Mouse (Mus musculus) CH12.LX (cell line): ENCODE measurements around the gene Trim40. TPM values are rescaled to one million over a fixed set of nuclear protein-coding genes. Genes with fewer than 3 reads are reported as not detected.

Source experiments
- DNase-seq: peaks from one replicate; pipeline ENCODE4 v3.0.0-alpha.2; 2013; ENCODE audit errors: extremely low read depth
- H3K27ac ChIP-seq: 2 replicates; pipeline ENCODE4 v1.5.1; 2012; ENCODE audit warnings: low read depth, mild to moderate bottlenecking, control low read depth, moderate library complexity; ENCODE audit not compliant: insufficient read depth
- H3K27me3 ChIP-seq: replicated peaks from 2 replicates; pipeline ENCODE3; 2012; ENCODE audit warnings: inconsistent platforms
- H3K36me3 ChIP-seq, 2 experiments: replicated peaks in 1 of 2; 2 replicates each; pipeline versions ENCODE3 to v1.6.1; 2012; ENCODE audit warnings: inconsistent platforms in 1 of 2, low read length in 1 of 2, mild to moderate bottlenecking in 1 of 2, mixed read lengths in 1 of 2, moderate library complexity in 1 of 2; ENCODE audit not compliant: control insufficient read depth in 1 of 2, insufficient read depth in 1 of 2
- H3K4me1 ChIP-seq, 2 experiments: 2 replicates each; pipeline ENCODE4 v1.6.1; 2012; ENCODE audit warnings: inconsistent platforms in 1 of 2, moderate library complexity in 1 of 2; ENCODE audit not compliant: insufficient read depth in 2 of 2, control insufficient read depth in 1 of 2
- H3K4me2 ChIP-seq: 2 replicates; pipeline ENCODE4 v1.6.1; 2012; ENCODE audit warnings: low read depth, mild to moderate bottlenecking, control low read depth; ENCODE audit not compliant: poor library complexity, insufficient read depth, severe bottlenecking
- H3K4me3 ChIP-seq, 3 experiments: fragments of 150-350 bp in 1 of 3; sonication (generic) in 1 of 3; replicated peaks in 1 of 3; 2 replicates each; pipeline versions ENCODE3 to v1.5.1; 2011 to 2012; ENCODE audit warnings: low read depth in 2 of 3, low read length in 2 of 3, mild to moderate bottlenecking in 2 of 3, moderate library complexity in 2 of 3, control low read depth in 1 of 3, improper control_type of control experiment in 1 of 3, inconsistent platforms in 1 of 3, mixed read lengths in 1 of 3; ENCODE audit not compliant: poor library complexity in 1 of 3
- H3K79me2 ChIP-seq: replicated peaks from 2 replicates; pipeline ENCODE4 v1.6.1; 2012; ENCODE audit warnings: mild to moderate bottlenecking, moderate library complexity; ENCODE audit not compliant: control insufficient read depth, poor library complexity, insufficient read depth, severe bottlenecking; ENCODE audit errors: extremely low read depth
- H3K9ac ChIP-seq: 2 replicates; pipeline ENCODE4 v1.6.1; 2012; ENCODE audit warnings: low read depth, mild to moderate bottlenecking, control low read depth, moderate library complexity; ENCODE audit not compliant: insufficient read depth
- H3K9me3 ChIP-seq: replicated peaks from 2 replicates; pipeline ENCODE3; 2012; ENCODE audit warnings: low read length, inconsistent platforms, mixed read lengths
- E2F4 ChIP-seq: IDR thresholded peaks from 2 replicates; pipeline ENCODE4 v1.6.1; 2011; ENCODE audit warnings: low read depth, low read length, improper control_type of control experiment; ENCODE audit not compliant: insufficient replicate concordance
- EP300 ChIP-seq: IDR thresholded peaks from 2 replicates; pipeline ENCODE4 v1.6.1; 2011; ENCODE audit warnings: low read length, improper control_type of control experiment
- GABPA ChIP-seq: IDR thresholded peaks from 2 replicates; pipeline ENCODE4 v1.6.1; 2012; ENCODE audit warnings: low read depth, low read length, improper control_type of control experiment, inconsistent platforms; ENCODE audit not compliant: insufficient replicate concordance
- IRF4 ChIP-seq: IDR thresholded peaks from 2 replicates; pipeline ENCODE4 v1.6.1; 2014; ENCODE audit warnings: low read depth, mild to moderate bottlenecking, inconsistent platforms, low read length, improper control_type of control experiment
- JUND ChIP-seq: conservative IDR thresholded peaks from 2 replicates; pipeline ENCODE4 v1.6.1; 2011; ENCODE audit warnings: low read depth, low read length, improper control_type of control experiment
- KAT2A ChIP-seq: IDR thresholded peaks from 2 replicates; pipeline ENCODE4 v1.6.1; 2012; ENCODE audit warnings: low read length, improper control_type of control experiment, inconsistent platforms; ENCODE audit not compliant: insufficient replicate concordance
- MAFK ChIP-seq: IDR thresholded peaks from 2 replicates; pipeline ENCODE4 v1.6.1; 2011; ENCODE audit warnings: low read length, improper control_type of control experiment; ENCODE audit not compliant: insufficient replicate concordance
- MAX ChIP-seq: IDR thresholded peaks from 2 replicates; pipeline ENCODE4 v1.6.1; 2011; ENCODE audit warnings: low read length, improper control_type of control experiment
- MAZ ChIP-seq: IDR thresholded peaks from 2 replicates; pipeline ENCODE4 v1.6.1; 2012; ENCODE audit warnings: low read depth, mild to moderate bottlenecking, inconsistent platforms, low read length, improper control_type of control experiment, moderate library complexity
- MXI1 ChIP-seq: IDR thresholded peaks from 2 replicates; pipeline ENCODE4 v1.6.1; 2011; ENCODE audit warnings: mild to moderate bottlenecking, low read depth, low read length, improper control_type of control experiment
- MYC ChIP-seq: IDR thresholded peaks from 2 replicates; pipeline ENCODE4 v1.6.1; 2011; ENCODE audit warnings: low read depth, mild to moderate bottlenecking, improper control_type of control experiment, low read length
- NELFE ChIP-seq: IDR thresholded peaks from 2 replicates; pipeline ENCODE4 v1.6.1; 2011; ENCODE audit warnings: low read depth, low read length, improper control_type of control experiment
- POLR2A ChIP-seq: IDR thresholded peaks from 2 replicates; pipeline ENCODE4 v1.6.1; 2011; ENCODE audit warnings: low read depth, mild to moderate bottlenecking, improper control_type of control experiment, low read length
- POLR2AphosphoS2 ChIP-seq: IDR thresholded peaks from 2 replicates; pipeline ENCODE4 v1.6.1; 2011; ENCODE audit warnings: low read depth, low read length, improper control_type of control experiment
- RCOR1 ChIP-seq: conservative IDR thresholded peaks from 2 replicates; pipeline ENCODE4 v1.6.1; 2012; ENCODE audit warnings: low read depth, mild to moderate bottlenecking, inconsistent platforms, low read length, improper control_type of control experiment
- SIN3A ChIP-seq: IDR thresholded peaks from 2 replicates; pipeline ENCODE4 v1.6.1; 2012; ENCODE audit warnings: low read length, improper control_type of control experiment, inconsistent platforms
- SMC3 ChIP-seq: IDR thresholded peaks from 2 replicates; pipeline ENCODE4 v1.6.1; 2011; ENCODE audit warnings: low read depth, low read length, improper control_type of control experiment
- TCF12 ChIP-seq: IDR thresholded peaks from 2 replicates; pipeline ENCODE4 v1.6.1; 2014; ENCODE audit warnings: low read depth, mild to moderate bottlenecking, inconsistent platforms, low read length, improper control_type of control experiment
- UBTF ChIP-seq: IDR thresholded peaks from 2 replicates; pipeline ENCODE4 v1.6.1; 2012; ENCODE audit warnings: low read depth, mild to moderate bottlenecking, inconsistent platforms, low read length, improper control_type of control experiment, moderate library complexity
- ZC3H11A ChIP-seq: IDR thresholded peaks from 2 replicates; pipeline ENCODE4 v1.6.1; 2012; ENCODE audit warnings: low read depth, mild to moderate bottlenecking, inconsistent platforms, low read length, improper control_type of control experiment
- dilution Hi-C: fragments of 300-500 bp; cut with MboI; formaldehyde crosslinking; loops from 2 replicates; pipeline ENCODE4 v1.14.3; 2020; ENCODE audit warnings: low sequenced_read_pairs; ENCODE audit not compliant: extremely low pct_unique_long_range_greater_than_20kb, extremely low pct_ligation_motif_present
- in situ Hi-C: fragments of 300-500 bp; cut with MboI; formaldehyde crosslinking; loops from 3 replicates; pipeline ENCODE4 v1.14.3; 2019; ENCODE audit warnings: low sequenced_read_pairs, low pct_ligation_motif_present, low pct_unique_long_range_greater_than_20kb, mixed read lengths
- polyA plus RNA-seq: library from polyadenylated mRNA; unstranded; fragments of >175 nt; gene quantifications from 2 replicates; pipeline ENCODE4 v1.2.1, GENCODE M21; 2012; ENCODE audit warnings: low read depth; ENCODE audit not compliant: insufficient read length
- total RNA-seq, 2 experiments: library from RNA; depleted of rRNA; stranded (reverse); fragments of 300-350 nt in 1 of 2; fragments of >200 nt in 1 of 2; gene quantifications; 2 replicates each; pipeline ENCODE4 v1.2.3; 2012 to 2014

Gene Trim40
- total and polyA plus RNA-seq, 3 experiments: 0.14 TPM; not detected in 2

GRCm38 (mm10) chr17:36900691-36901090 is 10.8 kb upstream of the Trim40 start:
- Histone ChIP-seq H3K9me3 (no peaks in the 10 kb centered on the region), H3K27me3 (no peaks in the 10 kb centered on the region), H3K36me3 (no peaks in the 10 kb centered on the region), H3K79me2 (no peaks in the 10 kb centered on the region), H3K9ac (no peak overlapping the region), H3K27ac (no peak overlapping the region), H3K4me3 (no peak overlapping the region), H3K4me1 (no peaks in the 10 kb centered on the region), H3K4me2 (no peak overlapping the region)
- dilution Hi-C loops: no loop called here
- in situ Hi-C loops: no loop called here
- no peak for DNase-seq
- no peak for TF ChIP-seq MXI1
- TF ChIP-seq POLR2A: no peak
- no peak for TF ChIP-seq MAFK
- no peak for TF ChIP-seq MAZ
- TF ChIP-seq MAX: no peak
- no peak for TF ChIP-seq MYC
- TF ChIP-seq TCF12: no peak
- TF ChIP-seq E2F4: no peak
- no peak for TF ChIP-seq EP300
- TF ChIP-seq GABPA: no peak
- TF ChIP-seq KAT2A: no peak

- Histone ChIP-seq H3K36me3 (no peaks in the 10 kb centered on the region), H3K4me3 (no peak overlapping the region), H3K4me2 (no peak overlapping the region), H3K27ac (no peak overlapping the region), H3K9ac (no peak overlapping the region), H3K9me3 (no peaks in the 10 kb centered on the region), H3K79me2 (no peaks in the 10 kb centered on the region), H3K4me1 (no peaks in the 10 kb centered on the region), H3K27me3 (no peaks in the 10 kb centered on the region)
- in situ Hi-C loops: no loop called here
- dilution Hi-C loops: no loop called here
- no peak for DNase-seq
- TF ChIP-seq UBTF (no peak), SIN3A (no peak), SMC3 (no peak), RCOR1 (no peak), MAFK (no peak), MYC (no peak)
Measured at GRCm38 (mm10) chr17:36900001-36900400, 10.1 kb upstream of the Trim40 start.

- in situ Hi-C loops: loop anchor here (10.0 kb wide), 1 partner anchor 165 kb away; no protein-coding TSS in a partner anchor
- no peak overlapping the region for H3K27ac ChIP-seq
- dilution Hi-C loops: no loop called here
Measured at GRCm38 (mm10) chr17:36899376-36899775, 9.5 kb upstream of the Trim40 start.

More at GRCm38 (mm10) chr17:36899376-36899775, 9.5 kb upstream of the Trim40 start:
- Histone ChIP-seq H3K4me2 (no peak overlapping the region), H3K4me3 (no peak overlapping the region), H3K27me3 (no peaks in the 10 kb centered on the region), H3K79me2 (no peaks in the 10 kb centered on the region), H3K9ac (no peak overlapping the region), H3K4me1 (no peaks in the 10 kb centered on the region), H3K9me3 (no peaks in the 10 kb centered on the region), H3K36me3 (no peaks in the 10 kb centered on the region)
- no peak for TF ChIP-seq GABPA
- no peak for TF ChIP-seq POLR2AphosphoS2
- no peak for TF ChIP-seq IRF4
- no peak for TF ChIP-seq JUND
- TF ChIP-seq NELFE: no peak
- TF ChIP-seq ZC3H11A: no peak
- no peak for DNase-seq
